Comparison of ENCODE assay signal across 21 mouse cellular contexts in genomic region chr6:57768948-57769525, GRCm38 (mm10). TPM values are rescaled to one million over a fixed set of nuclear protein-coding genes. Genes with fewer than 3 reads are reported as not detected.
DNase-seq lines count a peak whose midpoint lies in the region; ATAC-seq lines count a peak whose summit lies in the region.
"Had no signal": no experiment of that assay in that cellular context is flagged by ENCODE, and none has a peak within 500 bp of the region (broad histone marks: within the 10 kb centered on the region; RNA-seq: fewer than 3 reads in every experiment).

No protein-coding gene starts in this region.

- DNase-seq in lung, postnatal 25 days (ENCODE audit: low spot score): peak; percentile 14
- no peak for DNase-seq in lung, postnatal 14 days
- DNase-seq in yolk sac, embryonic 10.5 days (ENCODE audit: low spot score): no peak
- no peak for DNase-seq in kidney, postnatal 36 days
- no peak for DNase-seq in embryo, embryonic 9.5 days (ENCODE audit: extremely low spot score)
- DNase-seq: adrenal gland, adult 8-10 months; cerebellum, adult 9-10 months; heart, adult 18-20 months; heart, postnatal 36 days; kidney, adult 11 months; kidney, postnatal 10 days; layer of hippocampus, postnatal 36 days; spleen, adult 18-20 months had no signal

- H3K9me3 ChIP-seq in liver, embryonic 15.5 days (replicated peaks): no peaks in the 10 kb centered on the region
- H3K9me3 ChIP-seq: midbrain, embryonic 15.5 days had no signal

- peak; percentile 55 for ATAC-seq in granulocyte monocyte progenitor cell, adult 5-6 weeks (replicated peaks; ENCODE audit: poor library complexity, severe bottlenecking)
- no peak for ATAC-seq in liver, embryonic 15.5 days (ENCODE audit: insufficient read depth)
- ATAC-seq in monocyte, adult 5-6 weeks (replicated peaks; ENCODE audit: insufficient number of reproducible peaks, low FRiP score, low TSS enrichment, poor library complexity, severe bottlenecking): peak; percentile 68
- ATAC-seq: forebrain, embryonic 16.5 days; midbrain, embryonic 15.5 days; Patski had no signal

- no peaks in the 10 kb centered on the region for H3K27me3 ChIP-seq in liver, embryonic 15.5 days
- H3K27me3 ChIP-seq: midbrain, embryonic 15.5 days; Patski had no signal

- peak overlapping the region; percentile 97 for H3K27ac ChIP-seq in liver, embryonic 15.5 days (replicated peaks)
- H3K27ac ChIP-seq: hindbrain, embryonic 14.5 days; layer of hippocampus, adult 2 months; midbrain, embryonic 15.5 days had no signal

- 0 out of 2 replicates have a peak overlapping the region, but pooled peaks have one; percentile 0 for H3K9ac ChIP-seq in liver, embryonic 15.5 days
- H3K9ac ChIP-seq: hindbrain, embryonic 14.5 days; midbrain, embryonic 15.5 days had no signal

- H3K4me2 ChIP-seq in liver, embryonic 15.5 days: no peak overlapping the region
- H3K4me2 ChIP-seq: hindbrain, embryonic 14.5 days; midbrain, embryonic 15.5 days had no signal

- H3K4me1 ChIP-seq in liver, embryonic 15.5 days (replicated peaks): peaks cover 70% of the 10 kb centered on the region
- H3K4me1 ChIP-seq: midbrain, embryonic 15.5 days had no signal

- H3K4me3 ChIP-seq in liver, embryonic 15.5 days (replicated peaks): no peak overlapping the region
- H3K4me3 ChIP-seq: layer of hippocampus, adult 2 months; midbrain, embryonic 15.5 days had no signal

- peaks cover 55% of the 10 kb centered on the region for H3K36me3 ChIP-seq in liver, embryonic 15.5 days (replicated peaks)

- WGBS in liver, embryonic 15.5 days (ENCODE audit: insufficient replicate concordance): 65% methylated on average over 7 of the region's 7 CpGs

RNA-seq across cellular contexts. Expression of gene Vopp1, which starts 55.9 kb away (rescaled TPM):
- 10.1 and 14.9 TPM in 2 replicates for total RNA-seq in granulocyte monocyte progenitor cell, adult 5-6 weeks (2014; fragmentation: Nextera tagmentation)
- 12.0 TPM in 2 replicates for total RNA-seq in granulocyte monocyte progenitor cell, adult 5-6 weeks (2017)
- polyA plus RNA-seq in liver, embryonic 15.5 days (2015; fragmentation: Nextera tagmentation; extraction: Ambion mirVana): 56.8 and 62.9 TPM in 2 replicates
- 79.4 to 117 TPM (median 88.8 TPM) in 3 replicates for total RNA-seq in monocyte, adult 5-6 weeks (2017)
